Mouse (Mus musculus) heart, adult 11 months (tissue): ENCODE results near the gene Mbtd1.
A peak's percentile ranks its signal among the peaks of the same experiment; 100 is the strongest.

Source experiments
- DNase-seq: peaks from one replicate; pipeline ENCODE4 v3.0.0; 2022

Mbtd1 gene

GRCm38 (mm10) chr11:93988328-93989062 lies 102.8 kb downstream of the Mbtd1 start:
- DNase-seq: peak; percentile 96

- DNase-seq: peak; percentile 89
Measured at GRCm38 (mm10) chr11:93994531-93994930, 108.9 kb downstream of the Mbtd1 start.

GRCm38 (mm10) chr11:93995111-93995719 lies 109.6 kb downstream of the Mbtd1 start:
- peak; percentile 100 for DNase-seq

- DNase-seq: peak; percentile 100
Measured at GRCm38 (mm10) chr11:93995720-93996305, 110.2 kb downstream of the Mbtd1 start, which contains the start of gene Spag9. Gene Spag9 (plus strand): TSS chr11:93996091.
